Mouse (Mus musculus) MEL (cell line): ENCODE measurements around the gene Lamtor1. TPM values are rescaled to one million over a fixed set of nuclear protein-coding genes. Genes with fewer than 3 reads are reported as not detected.

Source experiments
- DNase-seq: peaks from one replicate; pipeline ENCODE4 v3.0.0; 2011; ENCODE audit warnings: low read depth, low spot score
- H3K27ac ChIP-seq: 2 replicates; pipeline ENCODE4 v1.5.1; 2012; ENCODE audit warnings: low read depth, mild to moderate bottlenecking, control low read depth, low read length, moderate library complexity; ENCODE audit not compliant: control insufficient read depth
- H3K27me3 ChIP-seq, 2 experiments: fragments of 150-350 bp in 1 of 2; sonication (generic) in 1 of 2; 2 replicates each; pipeline ENCODE4 v1.6.1; 2012; ENCODE audit warnings: low read length in 2 of 2, mild to moderate bottlenecking in 2 of 2, improper control_type of control experiment in 1 of 2, moderate library complexity in 1 of 2; ENCODE audit not compliant: insufficient read depth in 2 of 2, control insufficient read depth in 1 of 2
- H3K36me3 ChIP-seq, 2 experiments: 2 replicates each; pipeline ENCODE4 v1.6.1; 2012 to 2014; ENCODE audit warnings: low read length in 2 of 2, improper control_type of control experiment in 1 of 2, inconsistent platforms in 1 of 2, mild to moderate bottlenecking in 1 of 2; ENCODE audit not compliant: insufficient read depth in 2 of 2, control insufficient read depth in 1 of 2
- H3K4me1 ChIP-seq, 2 experiments: fragments of 150-350 bp in 1 of 2; sonication (generic) in 1 of 2; 2 replicates each; pipeline ENCODE4 v1.6.1; 2012; ENCODE audit warnings: low read length in 2 of 2, improper control_type of control experiment in 1 of 2, mild to moderate bottlenecking in 1 of 2; ENCODE audit not compliant: insufficient read depth in 2 of 2, control insufficient read depth in 1 of 2
- H3K4me3 ChIP-seq, 2 experiments: fragments of 150-350 bp in 1 of 2; sonication (generic) in 1 of 2; 2 replicates each; pipeline ENCODE4 v1.5.1; 2012; ENCODE audit warnings: low read depth in 2 of 2, low read length in 2 of 2, mild to moderate bottlenecking in 2 of 2, moderate library complexity in 2 of 2, control low read depth in 1 of 2, improper control_type of control experiment in 1 of 2; ENCODE audit not compliant: control insufficient read depth in 1 of 2, insufficient read depth in 1 of 2
- H3K79me2 ChIP-seq: 2 replicates; pipeline ENCODE4 v1.6.1; 2012; ENCODE audit warnings: mild to moderate bottlenecking, low read length, moderate library complexity; ENCODE audit not compliant: control insufficient read depth, poor library complexity, insufficient read depth
- H3K9ac ChIP-seq: 2 replicates; pipeline ENCODE4 v1.6.1; 2012; ENCODE audit warnings: low read depth, mild to moderate bottlenecking, control low read depth, low read length, moderate library complexity; ENCODE audit not compliant: control insufficient read depth, poor library complexity, severe bottlenecking
- H3K9me3 ChIP-seq: fragments of 150-350 bp; sonication (generic); replicated peaks from 2 replicates; pipeline ENCODE4 v1.6.1; 2012; ENCODE audit warnings: mild to moderate bottlenecking, low read length, improper control_type of control experiment, moderate library complexity; ENCODE audit not compliant: insufficient read depth
- BHLHE40 ChIP-seq: IDR thresholded peaks from 2 replicates; pipeline ENCODE4 v1.6.1; 2012; ENCODE audit warnings: low read depth, mild to moderate bottlenecking, inconsistent platforms, low read length, improper control_type of control experiment, borderline replicate concordance
- CTCF ChIP-seq, 3 experiments: IDR thresholded peaks in 2 of 3; conservative IDR thresholded peaks in 1 of 3; 2 replicates each; pipeline ENCODE4 v1.5.1; 2011 to 2012; ENCODE audit warnings: low read length in 3 of 3, low read depth in 2 of 3, mild to moderate bottlenecking in 2 of 3, improper control_type of control experiment in 1 of 3, inconsistent platforms in 1 of 3, mixed read lengths in 1 of 3, moderate library complexity in 1 of 3; ENCODE audit not compliant: control insufficient read depth in 1 of 3, insufficient read depth in 1 of 3, poor library complexity in 1 of 3, severe bottlenecking in 1 of 3
- EP300 ChIP-seq, 2 experiments: IDR thresholded peaks; 2 replicates each; pipeline ENCODE4 v1.6.1; 2011; ENCODE audit warnings: improper control_type of control experiment in 2 of 2, low read length in 2 of 2, low read depth in 1 of 2, mild to moderate bottlenecking in 1 of 2
- HCFC1 ChIP-seq: IDR thresholded peaks from 2 replicates; pipeline ENCODE4 v1.6.1; 2012; ENCODE audit warnings: low read depth, mild to moderate bottlenecking, inconsistent platforms, low read length, improper control_type of control experiment, moderate library complexity
- KAT2A ChIP-seq: conservative IDR thresholded peaks from 2 replicates; pipeline ENCODE4 v1.6.1; 2012; ENCODE audit warnings: low read depth, low read length, improper control_type of control experiment, inconsistent platforms
- MAZ ChIP-seq: IDR thresholded peaks from 2 replicates; pipeline ENCODE4 v1.6.1; 2012; ENCODE audit warnings: low read depth, mild to moderate bottlenecking, inconsistent platforms, low read length, improper control_type of control experiment
- POLR2A ChIP-seq, 2 experiments: IDR thresholded peaks; 2 replicates each; pipeline ENCODE4 v1.6.1; 2011 to 2012; ENCODE audit warnings: low read length in 2 of 2, mild to moderate bottlenecking in 2 of 2, control low read depth in 1 of 2, improper control_type of control experiment in 1 of 2, low read depth in 1 of 2, moderate library complexity in 1 of 2; ENCODE audit not compliant: control insufficient read depth in 1 of 2, insufficient read depth in 1 of 2, poor library complexity in 1 of 2
- TAL1 ChIP-seq: IDR thresholded peaks from 2 replicates; pipeline ENCODE4 v1.6.1; 2012; ENCODE audit warnings: mild to moderate bottlenecking, inconsistent platforms, low read length, moderate library complexity, mixed read lengths
- TCF12 ChIP-seq: IDR thresholded peaks from 2 replicates; pipeline ENCODE4 v1.6.1; 2014; ENCODE audit warnings: low read depth, mild to moderate bottlenecking, inconsistent platforms, low read length, improper control_type of control experiment, moderate library complexity
- USF1 ChIP-seq: IDR thresholded peaks from 2 replicates; pipeline ENCODE4 v1.6.1; 2014; ENCODE audit warnings: low read depth, mild to moderate bottlenecking, inconsistent platforms, low read length, improper control_type of control experiment, moderate library complexity
- ZKSCAN1 ChIP-seq: IDR thresholded peaks from 2 replicates; pipeline ENCODE4 v1.6.1; 2012; ENCODE audit warnings: low read depth, mild to moderate bottlenecking, inconsistent platforms, low read length, improper control_type of control experiment, moderate library complexity
- polyA plus RNA-seq, 2 experiments: library from polyadenylated mRNA; stranded (reverse) in 1 of 2; unstranded in 1 of 2; fragments of >175 nt in 1 of 2; fragments of >200 nt in 1 of 2; gene quantifications; 2 replicates each; pipeline versions ENCODE4 v1.2.1 to v1.2.4; 2012; ENCODE audit warnings: low replicate concordance in 2 of 2, low read depth in 1 of 2; ENCODE audit not compliant: insufficient read length in 2 of 2, insufficient read depth in 1 of 2, missing spikeins in 1 of 2
- total RNA-seq: library from RNA; depleted of rRNA; stranded (reverse); fragments of 300-350 nt; gene quantifications from 2 replicates; pipeline ENCODE4 v1.2.3, GENCODE M21; 2012

The Lamtor1 gene
- total and polyA plus RNA-seq, 3 experiments, result 79.5 to 115 TPM; not detected in 1

DNA sequence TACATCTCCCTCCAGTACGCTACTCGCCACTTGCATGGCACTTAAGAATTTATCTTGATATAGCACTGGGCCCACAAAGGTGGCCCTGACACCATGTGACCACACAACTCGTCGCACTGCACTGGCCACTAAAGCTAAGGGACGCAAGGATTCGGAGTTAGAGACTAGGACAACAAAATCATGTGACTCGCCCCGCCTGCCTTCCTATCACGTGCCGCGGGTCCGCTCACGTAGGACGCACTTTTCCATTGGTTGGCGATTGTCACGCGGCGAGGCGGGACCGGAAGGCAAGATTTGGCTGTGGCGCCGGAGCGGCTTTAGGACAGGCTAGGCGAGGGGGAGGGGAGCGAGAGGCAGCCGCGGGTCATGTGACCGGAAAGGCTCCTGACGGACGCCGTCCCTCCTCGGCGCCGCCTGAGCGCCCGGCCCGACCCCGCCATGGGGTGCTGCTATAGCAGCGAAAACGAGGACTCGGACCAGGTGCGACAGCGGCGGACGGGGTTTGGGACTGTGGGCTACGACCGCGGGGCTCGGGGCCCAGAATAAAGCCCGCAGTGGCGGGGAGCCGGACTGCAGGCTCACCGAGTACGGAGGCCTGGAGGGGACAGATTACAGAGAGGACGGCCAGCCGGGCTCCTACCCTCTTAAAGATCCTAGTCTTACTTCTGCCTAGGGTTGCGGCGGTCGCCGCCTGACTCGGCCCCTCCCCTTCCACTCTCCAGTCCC is at the start of gene Lamtor1 (continued):
- TF ChIP-seq EP300 (IDR thresholded peaks at IDR 0.05; ENCODE audit: low read depth in 1 of 2, low read length in 2 of 2), result peak in 1 of 2 experiments; percentile 52; a peak in 2 of 4 replicates
- peak; percentile 98 for TF ChIP-seq USF1
- TF ChIP-seq ZKSCAN1, result no peak
- peak; percentile 73 to 90 for TF ChIP-seq POLR2A (IDR thresholded peaks at IDR 0.05; ENCODE audit: control insufficient read depth in 1 of 2, insufficient read depth in 1 of 2, low read depth in 1 of 2, low read length in 2 of 2, poor library complexity in 1 of 2)
- TF ChIP-seq, all 39 proteins: peak for 21

DNA sequence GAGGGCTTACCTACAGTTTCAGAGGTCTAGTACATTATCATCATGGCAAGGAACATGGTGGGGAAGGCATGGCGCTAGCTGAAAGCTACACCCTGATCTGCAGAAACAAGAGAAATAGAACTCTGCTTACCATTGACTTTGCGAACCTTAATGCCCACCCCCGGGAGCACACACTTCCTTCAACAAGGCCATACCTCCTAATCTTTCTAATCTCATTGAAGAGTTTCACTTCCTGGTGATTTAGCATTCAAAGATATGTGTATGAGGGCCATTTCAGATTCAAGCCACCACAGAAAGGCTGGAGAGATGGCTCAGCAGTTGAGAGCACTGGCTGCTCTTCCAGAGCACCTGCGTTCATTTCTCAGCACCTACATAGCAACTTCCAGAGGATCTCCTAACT is 48.6 kb upstream of the Lamtor1 start, which contains the start of gene Folr2:
Folr2 (minus strand) TSS at position 101 of the 400 bp plus-strand sequence.
- no peaks in the 10 kb centered on the region for H3K27me3 ChIP-seq
- H3K9me3 ChIP-seq, result no peaks in the 10 kb centered on the region
- no peak for DNase-seq
- H3K27ac ChIP-seq, result no peak within 1 kb of the TSS
- H3K9ac ChIP-seq, result no peak within 1 kb of the TSS
- no peaks in the 10 kb centered on the region; a peak in 1 of 4 replicates for H3K36me3 ChIP-seq
- peaks cover 0 to 7% of the 10 kb centered on the region in 2 experiments; a peak in 2 of 4 replicates for H3K4me1 ChIP-seq
- H3K4me3 ChIP-seq, result no peak within 1 kb of the TSS
- TF ChIP-seq TCF12 (no peak), BHLHE40 (no peak), TAL1 (no peak), HCFC1 (no peak), USF1 (no peak), KAT2A (no peak), MAZ (no peak)
- no peaks in the 10 kb centered on the region for H3K79me2 ChIP-seq

DNA sequence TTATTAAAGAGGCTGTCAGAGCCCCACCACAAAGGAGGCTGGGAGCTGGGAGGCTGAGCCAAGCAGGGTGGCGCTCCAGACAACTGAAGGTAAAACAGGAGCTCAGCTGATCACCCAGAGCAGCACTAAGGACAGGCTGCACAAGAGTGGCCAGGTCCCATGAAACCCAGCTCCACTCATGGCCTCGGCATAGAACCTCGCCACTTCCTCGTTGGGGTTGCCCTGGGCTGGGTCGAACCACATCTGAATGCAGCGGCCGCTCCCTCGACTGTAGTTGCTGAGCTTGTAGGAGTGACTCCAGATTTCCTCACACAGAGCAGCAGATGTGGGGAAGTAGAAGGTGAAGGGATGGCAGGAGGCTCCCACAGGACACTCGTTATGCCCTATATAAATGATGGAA is 47.3 kb upstream of the Lamtor1 start:
- DNase-seq, result peak; percentile 49
- H3K4me1 ChIP-seq, result peaks cover 0 to 7% of the 10 kb centered on the region in 2 experiments; a peak in 2 of 4 replicates
- H3K9me3 ChIP-seq, result no peaks in the 10 kb centered on the region
- H3K79me2 ChIP-seq, result no peaks in the 10 kb centered on the region
- H3K9ac ChIP-seq, result peak overlapping the region; percentile 27; the same call in 1 of the 2 replicates
- H3K27ac ChIP-seq, result no peak overlapping the region
- TF ChIP-seq CTCF (IDR thresholded peaks at IDR 0.05 in 2 of 3, conservative IDR thresholded peaks at IDR 0.05 in 1 of 3; ENCODE audit: control insufficient read depth in 1 of 3, insufficient read depth in 1 of 3, low read depth in 2 of 3, low read length in 3 of 3, poor library complexity in 1 of 3, severe bottlenecking in 1 of 3) (0 out of 6 replicates have a peak, but pooled peaks of 1 of the 3 experiments have one; percentile 3), TAL1 (no peak)
- peak overlapping the region in 1 of 2 experiments; percentile 10; a peak in 2 of 4 replicates for H3K4me3 ChIP-seq
- no peaks in the 10 kb centered on the region for H3K27me3 ChIP-seq
- H3K36me3 ChIP-seq, result no peaks in the 10 kb centered on the region; a peak in 1 of 4 replicates
